Mouse (Mus musculus): Measurements from ENCODE around the gene Otulinl.

DNA sequence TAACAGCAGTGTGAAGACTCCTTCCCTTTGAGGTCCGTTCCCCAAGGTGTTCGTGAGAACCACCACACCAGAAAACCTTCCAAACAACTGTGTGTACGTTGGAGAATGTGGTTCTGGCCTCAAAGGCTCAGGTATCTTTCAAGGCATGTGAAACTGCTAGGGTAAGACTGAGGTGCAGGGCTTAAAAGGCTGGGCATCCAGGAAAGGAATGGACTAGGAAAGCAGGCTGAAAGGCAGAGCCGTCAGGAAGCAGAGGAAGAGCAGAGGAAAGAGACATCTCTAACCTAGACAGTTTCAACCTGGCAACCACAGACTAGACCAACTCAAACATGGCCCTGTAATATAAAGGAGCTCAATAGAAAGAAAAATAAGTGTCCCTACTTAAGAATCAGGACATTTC lies 52.3 kb downstream of the Otulinl start:
- no peak for TF ChIP-seq CTCF (IDR thresholded peaks at IDR 0.05)
- TF ChIP-seq EP300 (IDR thresholded peaks at IDR 0.05), result no peak
